Mouse (Mus musculus) heart, embryonic 14.5 days (tissue): ENCODE measurements around the gene Reps2. TPM values are rescaled to one million over a fixed set of nuclear protein-coding genes. Genes with fewer than 3 reads are reported as not detected.
A peak's percentile ranks its signal among the peaks of the same experiment; 100 is the strongest.

ENCODE experiments used
- ATAC-seq: fragments of 200-750 bp; cut with Nextera tagmentation; 2 replicates; pipeline ENCODE4 v1.8.0; 2017; ENCODE audit warnings: low read depth, moderate TSS enrichment; ENCODE audit not compliant: insufficient number of reproducible peaks, insufficient read depth, low FRiP score
- H3K27ac ChIP-seq, 2 experiments: fragments of 200-500 bp in 1 of 2; fragments of 300-500 bp in 1 of 2; sonication (generic) in 1 of 2; replicated peaks in 1 of 2; 2 replicates each; pipeline ENCODE4 v1.5.1; 2012 to 2014; ENCODE audit warnings: low read depth in 2 of 2, low read length in 2 of 2, control low read depth in 1 of 2, mild to moderate bottlenecking in 1 of 2, mixed read lengths in 1 of 2; ENCODE audit not compliant: control insufficient read depth in 1 of 2, insufficient read depth in 1 of 2
- H3K27me3 ChIP-seq: fragments of 300-500 bp; sonication (generic); 2 replicates; pipeline ENCODE4 v1.6.1; 2014; ENCODE audit warnings: mild to moderate bottlenecking, low read length, control low read depth; ENCODE audit not compliant: control insufficient read depth, insufficient read depth
- H3K36me3 ChIP-seq: fragments of 300-500 bp; sonication (generic); 2 replicates; pipeline ENCODE4 v1.6.1; 2014; ENCODE audit warnings: mild to moderate bottlenecking, control low read depth, low read length, mixed read lengths; ENCODE audit not compliant: control insufficient read depth, insufficient read depth
- H3K4me1 ChIP-seq, 2 experiments: fragments of 200-500 bp in 1 of 2; fragments of 300-500 bp in 1 of 2; sonication (generic) in 1 of 2; 2 replicates each; pipeline ENCODE4 v1.6.1; 2012 to 2014; ENCODE audit warnings: low read length in 2 of 2, control low read depth in 1 of 2, mixed read lengths in 1 of 2; ENCODE audit not compliant: control insufficient read depth in 2 of 2, insufficient read depth in 2 of 2
- H3K4me2 ChIP-seq: fragments of 300-500 bp; sonication (generic); 2 replicates; pipeline ENCODE4 v1.6.1; 2014; ENCODE audit warnings: mild to moderate bottlenecking, low read length
- H3K4me3 ChIP-seq, 2 experiments: fragments of 200-500 bp in 1 of 2; fragments of 300-500 bp in 1 of 2; sonication (generic) in 1 of 2; 2 replicates each; pipeline ENCODE4 v1.5.1; 2012 to 2014; ENCODE audit warnings: low read length in 2 of 2, mild to moderate bottlenecking in 2 of 2, control low read depth in 1 of 2, low read depth in 1 of 2, moderate library complexity in 1 of 2; ENCODE audit not compliant: control insufficient read depth in 1 of 2, insufficient read depth in 1 of 2
- H3K9ac ChIP-seq: fragments of 300-500 bp; sonication (generic); 2 replicates; pipeline ENCODE4 v1.6.1; 2014; ENCODE audit warnings: mild to moderate bottlenecking, low read length
- H3K9me3 ChIP-seq: fragments of 300-500 bp; sonication (generic); 2 replicates; pipeline ENCODE4 v1.6.1; 2016; ENCODE audit warnings: low read length, control low read depth; ENCODE audit not compliant: control insufficient read depth
- WGBS: fragments of 180-500 bp; shearing (Covaris S2); extraction: QIAGEN DNeasy Blood & Tissue Kit; methylation state at CpG from one replicate; pipeline ENCODE4 v1.1.7; 2014; 5-methylcytosine and 5-hydroxymethylcytosine counted together
- polyA plus RNA-seq: library from polyadenylated mRNA; unstranded; fragments of >200 nt; fragmentation: Nextera tagmentation; extraction: Ambion mirVana; gene quantifications from 2 replicates; pipeline ENCODE4 v1.2.1, GENCODE M21; 2014

Reps2 gene
- polyA plus RNA-seq, 1 experiment from 2014 or later = 0.57 TPM

DNA sequence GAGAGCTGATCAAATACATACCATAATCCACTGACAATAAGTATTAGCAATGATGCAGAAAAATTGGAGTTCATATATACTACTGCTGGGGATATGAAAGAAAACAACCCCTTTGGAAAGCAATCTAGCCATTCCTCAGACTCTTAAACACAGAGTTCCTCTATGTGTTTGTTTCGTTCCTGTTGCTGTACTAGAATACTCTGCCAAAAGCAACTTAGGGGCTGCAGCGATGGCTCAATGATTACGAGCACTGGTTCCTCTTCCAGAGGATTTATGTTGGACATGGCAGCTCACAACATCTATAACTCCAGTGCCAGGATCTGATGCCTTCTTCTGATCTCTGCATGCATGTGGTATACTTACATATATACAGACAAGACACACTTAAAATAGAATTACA, 9.0 kb upstream of the Reps2 start:
- H3K9ac ChIP-seq = no peak overlapping the region
- no peaks in the 10 kb centered on the region for H3K27me3 ChIP-seq
- no peaks in the 10 kb centered on the region for H3K9me3 ChIP-seq
- 72% methylated on average over 3 of the region's 3 CpGs for WGBS
- no peak overlapping the region for H3K27ac ChIP-seq
- no peaks in the 10 kb centered on the region for H3K36me3 ChIP-seq
- no peaks in the 10 kb centered on the region for H3K4me1 ChIP-seq
- no peak overlapping the region for H3K4me3 ChIP-seq
- no peak overlapping the region for H3K4me2 ChIP-seq
- no peak for ATAC-seq

GRCm38 (mm10) chrX:162651125-162651524, 7.7 kb upstream of the Reps2 start:
- Histone ChIP-seq H3K9me3 (no peaks in the 10 kb centered on the region), H3K4me1 (no peaks in the 10 kb centered on the region), H3K4me2 (no peak overlapping the region), H3K4me3 (no peak overlapping the region), H3K36me3 (no peaks in the 10 kb centered on the region), H3K27ac (no peak overlapping the region), H3K9ac (no peak overlapping the region), H3K27me3 (no peaks in the 10 kb centered on the region)
- no peak for ATAC-seq

DNA sequence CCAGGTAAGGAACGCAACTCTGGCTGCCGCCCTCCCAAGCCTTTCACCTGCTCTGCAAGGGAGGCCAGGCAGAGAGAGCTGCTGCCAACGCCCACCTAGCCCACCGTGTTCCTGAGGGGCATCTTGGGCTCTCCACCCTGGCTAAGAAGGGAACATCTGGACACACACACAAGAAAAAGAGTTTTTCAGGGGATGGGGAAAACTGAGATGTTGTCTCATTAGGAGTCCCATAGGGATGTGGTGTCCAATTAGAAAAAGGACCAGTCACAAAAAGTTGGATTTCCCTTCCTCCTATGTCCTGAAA, 292 bp upstream of the Reps2 start:
- Histone ChIP-seq H3K27ac (no peak overlapping the region), H3K36me3 (no peaks in the 10 kb centered on the region), H3K9ac (peak overlapping the region; percentile 65)

GRCm38 (mm10) chrX:162642402-162643090, 903 bp downstream of the Reps2 start:
- no peak overlapping the region for H3K9ac ChIP-seq
- WGBS = 54% methylated on average over 11 of the region's 11 CpGs
- H3K27ac ChIP-seq = no peak overlapping the region
- peak overlapping the region in 1 of 2 experiments; percentile 54; a peak in 3 of 4 replicates for H3K4me3 ChIP-seq
- no peaks in the 10 kb centered on the region for H3K27me3 ChIP-seq
- H3K36me3 ChIP-seq = no peaks in the 10 kb centered on the region
- peak overlapping the region; percentile 85 for H3K4me2 ChIP-seq
- H3K4me1 ChIP-seq = no peaks in the 10 kb centered on the region
- H3K9me3 ChIP-seq = no peaks in the 10 kb centered on the region
- ATAC-seq = no peak

More for the DNA sequence above, 292 bp upstream of the Reps2 start:
- no peaks in the 10 kb centered on the region for H3K4me1 ChIP-seq
- no peak for ATAC-seq
- 10% methylated on average over 4 of the region's 4 CpGs for WGBS
- peak overlapping the region; percentile 85 for H3K4me2 ChIP-seq
- H3K4me3 ChIP-seq = peak overlapping the region; percentile 54 to 56; a peak in 3 of 4 replicates
- H3K9me3 ChIP-seq = no peaks in the 10 kb centered on the region
- no peaks in the 10 kb centered on the region for H3K27me3 ChIP-seq

DNA sequence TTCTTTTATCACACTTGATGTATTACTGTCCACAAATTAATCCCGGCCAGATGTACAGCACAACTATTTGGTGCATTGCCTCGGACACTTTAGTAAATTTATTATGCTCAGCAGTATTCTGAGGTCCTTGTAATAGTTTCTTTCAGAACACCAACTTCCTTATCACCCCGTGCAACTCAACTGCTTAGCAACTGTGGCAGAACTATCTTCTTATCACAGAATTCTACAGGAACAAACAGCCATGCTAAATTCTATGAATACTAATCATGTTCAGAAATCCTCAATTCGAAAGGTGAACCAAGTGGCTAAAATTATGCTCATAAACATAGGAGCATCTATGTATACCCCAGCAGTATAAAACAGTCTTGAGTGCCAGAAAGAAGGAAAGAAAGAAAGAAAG, 1.7 kb downstream of the Reps2 start:
- ATAC-seq = no peak
- WGBS = 77% methylated on average over 4 of the region's 4 CpGs
- no peak overlapping the region for H3K4me3 ChIP-seq
- no peaks in the 10 kb centered on the region for H3K9me3 ChIP-seq
- H3K4me1 ChIP-seq = no peaks in the 10 kb centered on the region
- no peak overlapping the region for H3K9ac ChIP-seq
- H3K36me3 ChIP-seq = no peaks in the 10 kb centered on the region
- H3K27me3 ChIP-seq = no peaks in the 10 kb centered on the region
- no peak overlapping the region for H3K4me2 ChIP-seq
- H3K27ac ChIP-seq = no peak overlapping the region

DNA sequence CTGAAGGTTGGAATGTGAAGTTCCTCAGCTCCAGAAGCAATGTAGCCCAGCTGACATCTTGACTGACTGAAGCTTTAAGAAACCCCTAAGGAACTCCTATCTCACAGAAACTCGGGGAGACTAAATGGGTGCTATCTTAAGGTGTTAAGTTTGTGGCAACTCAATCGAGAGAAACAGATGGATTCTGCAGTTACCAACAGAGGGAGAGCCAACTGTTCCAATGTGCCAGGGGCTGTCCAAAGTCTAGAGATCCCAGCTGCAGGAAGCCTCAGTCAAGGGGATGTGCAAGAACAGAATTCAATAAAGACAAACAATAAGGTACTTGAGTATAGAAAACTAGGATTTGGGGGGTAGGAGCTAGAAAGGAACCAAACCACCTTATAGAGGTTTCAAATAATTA, 8.3 kb downstream of the Reps2 start:
- no peaks in the 10 kb centered on the region for H3K27me3 ChIP-seq
- H3K4me1 ChIP-seq = no peaks in the 10 kb centered on the region
- no peaks in the 10 kb centered on the region for H3K9me3 ChIP-seq
- 30% methylated on average over 2 of the region's 2 CpGs for WGBS
- H3K27ac ChIP-seq = no peak overlapping the region
- no peak overlapping the region for H3K4me3 ChIP-seq
- no peak overlapping the region for H3K4me2 ChIP-seq
- no peaks in the 10 kb centered on the region for H3K36me3 ChIP-seq
- no peak for ATAC-seq
- no peak overlapping the region for H3K9ac ChIP-seq

DNA sequence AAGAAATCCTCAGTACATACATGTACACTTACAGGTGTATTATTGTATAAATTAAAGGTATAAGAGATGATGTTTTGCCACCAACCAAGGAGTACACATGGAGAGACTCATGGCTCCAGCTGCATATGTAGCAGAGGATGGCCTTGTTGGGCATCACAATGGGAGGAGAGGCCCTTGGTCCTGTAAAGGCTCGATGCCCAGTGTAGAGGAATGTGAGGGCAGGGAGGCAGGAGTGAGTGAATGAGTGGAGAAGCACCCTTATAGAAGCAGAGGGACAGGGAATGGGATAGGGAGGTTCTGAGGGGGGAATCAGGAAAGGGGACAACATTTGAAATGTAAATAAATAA, 21.4 kb downstream of the Reps2 start:
- Histone ChIP-seq H3K4me1 (no peaks in the 10 kb centered on the region), H3K9me3 (no peaks in the 10 kb centered on the region), H3K9ac (no peak overlapping the region), H3K27me3 (no peaks in the 10 kb centered on the region), H3K4me3 (no peak overlapping the region), H3K27ac (no peak overlapping the region), H3K36me3 (no peaks in the 10 kb centered on the region), H3K4me2 (no peak overlapping the region)
- no peak for ATAC-seq
- WGBS = 67% methylated on average over 1 of the region's 1 CpGs
